Mouse (Mus musculus) ES-E14 (cell line): Measurements from ENCODE around the gene Nid2.
A peak's percentile ranks its signal among the peaks of the same experiment; 100 is the strongest.

Experiments used
- CHD2 ChIP-seq: IDR thresholded peaks from 2 replicates; pipeline ENCODE4 v1.6.1; 2014; ENCODE audit warnings: mild to moderate bottlenecking, low read depth, low read length, inconsistent platforms
- MAFK ChIP-seq: IDR thresholded peaks from 2 replicates; pipeline ENCODE4 v1.6.1; 2014; ENCODE audit warnings: mild to moderate bottlenecking, low read depth, low read length, inconsistent platforms; ENCODE audit not compliant: insufficient read depth
- ZC3H11A ChIP-seq: IDR thresholded peaks from 2 replicates; pipeline ENCODE4 v1.6.1; 2012; ENCODE audit warnings: low read depth, mild to moderate bottlenecking, inconsistent platforms, low read length, borderline replicate concordance
- ZNF384 ChIP-seq: IDR thresholded peaks from 2 replicates; pipeline ENCODE4 v1.6.1; 2012; ENCODE audit warnings: low read depth, low read length, inconsistent platforms

DNA sequence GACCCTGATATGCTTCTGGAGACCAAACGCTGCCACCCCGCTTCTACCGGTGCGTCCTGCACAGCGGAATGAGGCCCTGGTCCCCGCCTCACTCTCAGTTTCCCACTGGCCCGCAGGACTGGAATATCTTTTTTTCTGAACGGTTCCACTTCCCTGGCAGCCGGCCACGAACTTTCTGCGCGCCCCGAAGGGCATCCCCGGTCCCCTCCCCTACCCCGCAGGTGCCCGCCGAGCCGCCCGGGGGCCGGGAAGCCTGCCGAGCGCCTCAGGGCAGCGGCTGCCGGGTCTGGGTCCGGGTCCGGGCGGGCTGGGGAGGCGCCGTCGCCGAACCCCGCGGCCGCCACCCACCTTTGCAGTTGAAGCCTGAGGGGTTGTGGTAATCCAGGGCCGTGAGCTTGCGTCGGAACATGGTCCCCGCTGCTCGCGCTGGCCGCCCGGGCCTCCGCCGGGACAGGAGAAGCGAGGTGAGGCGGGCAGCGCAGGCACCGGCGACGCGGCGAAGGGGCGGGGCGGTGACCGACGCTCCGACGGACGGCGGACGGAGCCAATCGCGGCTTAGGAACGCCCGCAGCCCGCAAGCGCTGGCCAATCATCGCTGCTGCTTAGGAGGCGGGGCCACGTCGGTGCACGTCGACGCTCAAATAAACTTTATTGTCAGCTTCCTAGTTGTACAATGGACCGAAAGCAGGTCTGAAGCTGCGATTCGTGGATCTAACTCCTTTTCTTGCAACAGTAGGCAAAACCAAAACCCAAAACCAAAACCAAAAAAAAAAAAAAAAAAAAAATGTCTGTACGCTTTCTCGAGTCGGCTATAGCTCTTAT lies 72.5 kb downstream of the Nid2 start, which contains the start of gene Rtraf:
- TF ChIP-seq ZNF384 (peak; percentile 85), MAFK (no peak), CHD2 (peak; percentile 76), ZC3H11A (no peak)
